Mouse (Mus musculus): ENCODE measurements around the gene Lgr4. TPM values are rescaled to one million over a fixed set of nuclear protein-coding genes. Genes with fewer than 3 reads are reported as not detected.

The Lgr4 gene
- total RNA-seq, 2 experiments from 2014 or later = 32.7 to 34.3 TPM

DNA sequence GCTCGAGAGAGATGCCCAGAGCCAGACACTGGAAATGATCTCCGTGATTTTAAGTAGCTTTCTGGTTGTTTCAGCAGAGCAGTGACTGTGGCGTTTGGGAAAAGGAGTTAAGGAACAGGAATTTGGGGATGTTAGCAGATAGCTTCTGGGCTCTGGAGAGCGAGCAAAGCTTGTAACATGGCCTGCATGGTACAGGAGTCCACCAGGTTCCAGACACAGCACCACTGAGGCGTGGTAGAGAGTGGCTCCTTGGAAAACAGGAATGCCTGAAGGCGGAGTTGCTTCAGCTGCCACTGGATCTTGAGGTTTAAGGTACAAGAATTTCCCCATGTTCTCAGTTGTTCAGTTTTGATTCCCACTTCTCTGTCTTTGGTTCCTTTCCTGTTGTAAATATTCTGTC lies 59.9 kb downstream of the Lgr4 start:
- DNase-seq = no peak

DNA sequence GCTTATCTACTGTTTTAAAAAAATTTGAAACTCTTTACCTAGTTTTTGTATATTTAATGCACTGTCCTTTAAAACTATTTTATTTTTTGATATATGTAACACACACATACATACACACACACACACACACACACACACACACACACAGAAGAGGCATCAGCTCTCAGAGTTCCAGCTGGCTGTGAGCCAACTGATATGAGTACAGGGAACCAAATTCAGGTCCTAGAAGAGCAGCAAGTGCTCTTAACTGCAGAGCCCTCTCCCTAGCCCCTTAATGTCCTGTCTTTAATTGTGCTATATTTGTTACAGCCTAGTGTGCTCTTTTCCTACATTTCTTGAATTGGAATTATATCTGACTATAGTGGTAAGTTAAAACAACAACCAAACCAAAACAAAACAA lies 61.8 kb downstream of the Lgr4 start:
- no peak for DNase-seq

DNA sequence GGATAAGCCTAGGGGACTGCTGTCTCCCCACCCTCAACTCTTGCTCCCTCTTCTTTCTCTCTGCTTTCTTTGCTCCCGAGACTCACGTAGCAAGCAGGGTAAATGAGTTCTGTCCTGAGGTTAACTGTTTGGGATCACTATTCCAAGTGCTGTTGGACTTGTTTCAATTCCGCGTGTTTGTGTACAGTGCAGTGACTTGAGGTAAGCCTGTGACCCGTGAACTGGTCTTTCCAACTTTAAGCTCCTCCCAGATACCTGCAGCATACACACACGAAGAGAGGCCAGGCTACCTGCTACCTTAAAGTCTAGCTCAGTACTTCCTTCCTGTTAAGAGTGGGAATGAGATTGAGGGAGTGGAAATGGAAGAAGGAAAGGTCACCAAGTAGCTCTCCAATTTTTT lies 66.0 kb downstream of the Lgr4 start:
- DNase-seq = no peak

DNA sequence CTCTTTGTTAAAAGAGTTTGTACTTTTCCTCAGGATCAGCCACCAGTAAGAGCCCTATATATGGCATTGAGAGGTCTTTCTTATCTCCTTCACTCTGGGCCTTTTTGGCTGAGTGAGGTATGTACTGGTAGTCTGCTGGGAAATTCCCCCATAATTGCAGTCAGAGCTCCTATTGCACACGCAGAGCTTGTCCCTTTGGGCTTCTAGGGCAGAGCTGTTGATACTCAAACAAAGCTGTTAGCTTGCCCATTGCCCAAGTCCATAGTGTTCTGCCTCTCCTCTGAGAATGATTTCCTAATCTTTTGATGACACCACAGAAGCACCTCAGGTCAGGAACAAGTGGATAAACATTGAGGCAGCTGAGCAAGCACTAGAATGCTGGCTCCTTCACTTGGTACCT lies 67.5 kb downstream of the Lgr4 start:
- DNase-seq = no peak

DNA sequence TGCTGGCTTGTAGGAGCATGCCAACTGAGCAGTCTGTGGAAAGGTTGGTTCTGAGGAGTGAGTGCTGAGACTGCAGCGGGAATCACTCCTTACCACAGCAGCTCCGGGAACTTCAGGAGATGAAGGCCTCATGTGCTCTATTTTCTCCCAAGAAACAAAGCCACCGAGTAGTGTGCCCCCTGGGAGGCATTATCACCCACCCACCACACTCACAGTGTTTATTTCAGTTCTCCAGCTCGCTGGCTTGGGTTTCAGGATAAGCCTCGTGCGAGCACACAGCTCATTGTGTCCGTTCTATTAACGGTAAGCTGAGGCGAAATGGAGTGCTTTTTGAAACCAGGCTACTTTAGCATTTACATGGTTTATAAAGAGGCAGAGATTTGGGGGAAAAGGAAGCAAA lies 68.1 kb downstream of the Lgr4 start:
- DNase-seq = no peak

DNA sequence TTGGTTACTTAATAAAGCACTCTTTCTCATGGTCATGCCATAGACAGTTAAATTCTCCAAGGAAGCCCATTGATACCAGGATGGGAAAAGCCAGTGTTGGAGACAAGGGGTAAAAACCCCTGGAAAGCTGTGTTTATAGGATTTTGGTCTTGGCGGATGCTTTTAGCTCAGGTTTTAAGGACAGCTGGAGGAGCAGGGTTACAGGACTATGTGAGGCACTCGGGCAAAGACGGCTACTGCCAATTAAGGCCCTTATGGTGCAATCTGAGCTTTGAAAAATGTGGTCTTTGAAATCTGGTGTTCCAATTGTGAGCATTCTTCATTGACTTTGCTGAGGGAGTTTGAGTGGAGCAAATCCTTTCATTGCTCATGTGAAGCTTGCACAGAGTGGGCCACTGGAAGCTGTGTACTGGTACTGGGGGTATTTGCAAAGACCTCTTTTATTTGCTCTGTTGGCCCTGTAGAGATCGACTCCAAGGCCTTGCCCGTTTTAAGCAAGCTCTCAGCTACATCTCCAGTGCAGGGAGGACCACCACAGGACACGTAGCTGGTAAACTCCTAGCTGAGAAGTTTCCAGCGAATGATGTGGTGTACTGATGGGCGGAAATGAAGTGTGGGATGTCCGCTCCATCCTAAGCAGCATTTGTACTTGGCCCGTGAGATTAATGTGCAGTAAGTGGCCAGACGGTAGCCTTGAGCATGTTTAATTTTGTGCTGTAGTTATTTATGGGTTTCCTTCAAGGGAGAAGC lies 68.8 kb downstream of the Lgr4 start:
- no peak for DNase-seq

DNA sequence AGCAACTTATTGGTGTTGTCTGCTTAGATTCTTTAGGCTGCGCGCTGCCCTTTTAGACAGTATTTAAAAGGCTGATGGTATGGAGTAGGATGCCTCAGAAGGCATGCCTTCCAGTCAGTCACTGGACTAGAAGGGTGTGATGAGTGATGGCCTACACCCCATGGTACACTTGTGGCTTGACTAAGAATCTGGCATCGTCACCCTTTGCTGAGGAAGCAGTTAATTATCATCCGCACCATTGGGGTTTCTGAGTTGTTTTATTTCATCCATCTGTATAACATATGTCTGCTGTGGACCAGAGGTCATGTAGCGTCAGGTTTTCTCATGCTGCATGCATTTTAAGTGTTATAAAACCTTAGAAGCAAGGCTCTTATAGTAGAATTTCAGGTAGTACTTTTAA lies 70.5 kb downstream of the Lgr4 start:
- no peak for DNase-seq

DNA sequence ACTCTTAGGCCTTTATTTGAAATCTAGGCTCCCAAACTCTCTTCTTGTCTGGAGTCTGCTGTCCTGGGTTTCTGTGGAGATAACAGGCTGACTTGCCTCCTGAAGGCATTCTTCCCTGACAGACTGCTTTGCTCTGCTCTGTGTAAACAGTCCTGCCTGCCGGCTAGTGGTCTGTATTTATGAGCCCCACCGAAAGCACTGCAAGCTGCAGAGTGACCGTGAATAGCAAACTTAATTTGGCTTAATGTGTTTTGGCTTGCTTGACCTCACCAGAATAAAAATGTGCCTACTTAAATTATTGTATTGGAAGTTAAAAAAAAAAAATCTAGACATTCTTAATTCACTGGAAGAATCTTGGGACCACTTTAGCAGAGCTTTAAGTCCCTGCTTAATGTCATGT lies 71.7 kb downstream of the Lgr4 start:
- DNase-seq = no peak

DNA sequence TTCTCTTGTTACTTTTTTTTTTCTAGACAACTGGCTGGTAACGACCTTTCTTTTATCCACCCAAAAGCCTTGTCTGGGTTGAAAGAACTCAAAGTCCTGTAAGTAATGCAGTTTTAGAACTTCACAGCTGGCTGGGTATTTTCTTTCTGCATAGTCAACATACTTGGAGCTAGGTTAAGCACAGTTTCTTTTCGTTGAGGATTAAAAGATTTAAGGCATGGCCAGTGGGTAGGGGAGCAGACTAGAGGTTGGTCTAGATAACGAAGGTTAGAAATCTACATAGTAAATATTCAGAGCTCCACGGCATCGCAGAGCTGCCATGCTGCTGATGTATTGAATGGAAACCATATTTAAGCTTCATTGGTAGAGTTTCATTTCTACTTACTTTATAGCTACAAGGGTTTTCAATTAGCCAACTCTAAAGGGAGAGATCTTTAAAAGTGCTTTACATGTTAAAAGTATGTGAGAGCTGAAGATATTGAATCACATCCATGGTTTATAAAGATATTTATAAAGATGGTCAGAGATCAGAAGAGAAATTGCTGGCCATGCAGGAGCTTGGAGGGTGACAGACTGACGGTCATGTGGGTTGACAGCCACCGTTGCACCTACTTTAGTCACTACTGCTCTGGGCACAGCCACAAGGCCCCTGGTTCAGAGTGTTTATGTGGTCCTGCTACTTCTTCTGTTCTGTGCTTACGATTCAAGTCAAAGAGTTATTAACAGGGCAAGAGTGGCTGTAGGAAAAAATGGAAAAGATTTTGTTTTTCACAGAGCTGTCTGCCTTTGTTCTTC lies 72.4 kb downstream of the Lgr4 start:
- no peak for DNase-seq

DNA sequence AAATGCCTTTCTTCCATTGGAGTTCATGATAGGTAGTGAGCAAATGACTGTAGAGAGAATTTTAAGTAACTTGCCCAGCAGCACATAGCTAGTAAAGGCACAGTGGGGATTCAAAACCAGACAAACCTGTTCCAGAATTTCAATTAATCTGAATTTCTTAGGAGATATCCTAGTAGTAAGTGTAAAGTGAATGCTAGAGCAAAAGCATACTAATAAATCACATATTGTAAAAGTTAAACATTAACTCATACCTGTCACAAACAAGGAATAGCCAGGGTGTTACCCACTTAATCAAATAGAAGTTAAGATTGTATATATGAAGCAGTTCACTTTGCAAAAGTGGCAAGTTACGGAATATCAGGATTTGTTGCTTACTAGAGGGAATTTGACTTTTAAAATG lies 74.3 kb downstream of the Lgr4 start:
- DNase-seq = no peak

DNA sequence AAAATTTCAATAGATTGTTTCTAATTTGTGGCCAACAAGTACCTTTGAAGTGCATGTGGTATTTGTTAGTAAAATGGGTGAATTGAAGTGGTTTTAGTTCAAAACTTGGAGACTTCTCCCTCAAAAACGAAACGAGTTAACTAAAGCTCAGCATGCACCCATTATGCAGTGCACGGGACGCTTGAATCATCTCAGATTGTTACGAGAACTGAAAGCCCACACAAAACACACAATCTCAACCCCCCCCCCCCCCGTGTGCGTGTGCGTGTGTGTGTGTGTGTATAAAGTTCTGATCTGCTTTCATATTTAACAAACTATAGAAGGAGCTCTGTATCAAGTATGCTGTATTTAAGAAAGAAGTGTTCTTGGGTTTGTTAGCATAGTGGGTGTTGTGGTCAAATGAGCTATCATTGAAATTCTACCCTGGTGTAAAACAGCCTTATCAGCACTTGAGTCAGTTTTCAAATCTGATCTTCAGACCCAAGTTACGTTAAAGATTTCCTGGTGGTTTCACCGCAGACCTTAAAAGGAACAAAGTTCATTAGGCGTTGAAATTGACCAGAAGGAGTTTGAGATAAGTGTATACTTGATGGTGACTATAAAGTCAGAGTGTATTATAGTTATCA lies 75.1 kb downstream of the Lgr4 start:
- DNase-seq = no peak

DNA sequence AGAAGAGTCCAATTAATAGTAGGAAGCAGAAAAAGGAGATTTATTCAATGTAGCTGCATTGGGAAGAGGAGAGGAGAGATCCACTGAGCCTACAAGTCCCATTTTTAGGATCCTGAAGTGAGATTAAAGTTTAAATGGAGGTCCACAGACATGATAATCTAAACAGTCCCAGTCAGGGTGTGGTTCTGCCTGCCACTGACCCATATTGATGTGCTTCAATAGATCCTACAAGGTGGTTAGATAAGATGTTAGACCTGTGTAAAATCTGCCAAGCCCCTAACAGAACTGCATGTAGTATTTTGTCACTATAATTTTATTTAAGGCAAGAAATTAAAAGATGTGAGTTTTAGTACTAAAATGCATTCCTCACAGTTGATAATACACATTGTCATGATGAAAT lies 76.0 kb downstream of the Lgr4 start:
- DNase-seq = no peak

DNA sequence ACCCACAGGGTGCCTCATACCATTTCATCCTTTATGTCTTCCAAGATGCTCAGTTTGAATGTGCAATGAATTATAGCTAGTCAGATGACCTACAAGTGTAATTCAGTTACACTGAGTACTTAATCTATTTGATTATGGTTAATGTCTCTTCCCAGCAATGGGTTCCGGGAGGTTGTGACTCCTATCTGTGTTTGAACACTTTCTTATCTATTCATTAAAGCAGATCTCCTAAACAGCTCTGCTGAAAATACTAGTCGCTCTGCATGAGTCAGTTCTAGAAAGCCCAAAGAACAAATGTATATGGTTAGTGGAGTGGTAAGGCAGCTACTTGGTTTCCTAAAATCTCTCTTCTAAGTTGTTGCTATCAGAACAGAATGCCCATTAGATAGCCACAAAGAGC lies 77.6 kb downstream of the Lgr4 start:
- no peak for DNase-seq

DNA sequence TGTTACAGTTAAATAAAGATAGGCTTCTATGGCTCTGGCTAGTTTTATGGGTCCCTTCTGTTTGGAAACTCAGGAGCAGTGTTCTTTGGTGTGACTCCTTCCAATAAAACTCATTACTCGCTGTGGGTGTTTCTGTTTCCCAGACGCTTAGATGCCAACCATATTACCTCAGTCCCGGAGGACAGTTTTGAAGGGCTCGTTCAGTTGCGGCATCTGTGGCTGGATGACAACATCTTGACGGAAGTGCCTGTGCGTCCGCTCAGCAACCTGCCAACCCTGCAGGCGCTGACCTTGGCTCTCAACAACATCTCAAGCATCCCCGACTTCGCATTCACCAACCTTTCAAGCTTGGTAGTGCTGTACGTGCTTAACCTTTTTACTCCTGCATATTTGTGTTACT lies 79.0 kb downstream of the Lgr4 start:
- DNase-seq = no peak

DNA sequence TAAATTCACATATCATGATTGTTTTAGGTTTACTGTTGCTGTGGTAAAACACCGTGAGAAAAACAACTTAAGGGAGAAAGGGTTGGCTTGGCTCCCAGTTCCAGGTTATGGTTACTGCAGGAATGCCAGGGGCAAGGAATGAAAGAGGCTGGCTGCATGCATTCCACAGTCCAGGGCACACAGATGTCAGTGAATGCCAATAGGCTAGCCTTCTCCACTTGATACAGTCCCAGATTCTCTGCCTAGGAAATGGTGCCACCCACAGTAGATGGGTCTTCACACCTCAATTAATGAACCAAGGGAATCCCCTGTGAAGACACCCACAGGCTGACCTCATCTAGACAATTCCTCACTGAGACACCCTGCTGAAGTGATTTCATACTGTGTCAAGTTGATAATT lies 87.2 kb downstream of the Lgr4 start:
- no peak for DNase-seq

DNA sequence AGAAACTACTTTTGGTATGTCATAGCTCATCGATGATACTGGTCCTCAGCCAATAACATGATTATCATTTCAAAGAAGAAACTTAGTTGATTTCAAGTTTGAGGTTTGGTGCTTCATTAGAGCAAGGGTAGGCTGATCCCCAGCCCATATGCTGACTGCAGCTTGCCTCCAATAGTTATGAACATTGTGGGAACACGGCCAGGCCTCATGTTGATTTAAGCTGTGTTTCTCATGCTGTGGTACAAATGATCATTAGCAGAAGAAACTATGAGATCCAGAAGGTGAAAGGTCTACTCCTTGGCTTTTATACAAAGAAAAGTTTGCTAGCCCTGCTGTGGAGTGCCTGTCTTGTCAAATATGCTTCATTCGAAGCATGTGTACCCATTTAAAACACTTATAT lies 87.7 kb downstream of the Lgr4 start:
- peak; percentile 27 to 46 for DNase-seq

DNA sequence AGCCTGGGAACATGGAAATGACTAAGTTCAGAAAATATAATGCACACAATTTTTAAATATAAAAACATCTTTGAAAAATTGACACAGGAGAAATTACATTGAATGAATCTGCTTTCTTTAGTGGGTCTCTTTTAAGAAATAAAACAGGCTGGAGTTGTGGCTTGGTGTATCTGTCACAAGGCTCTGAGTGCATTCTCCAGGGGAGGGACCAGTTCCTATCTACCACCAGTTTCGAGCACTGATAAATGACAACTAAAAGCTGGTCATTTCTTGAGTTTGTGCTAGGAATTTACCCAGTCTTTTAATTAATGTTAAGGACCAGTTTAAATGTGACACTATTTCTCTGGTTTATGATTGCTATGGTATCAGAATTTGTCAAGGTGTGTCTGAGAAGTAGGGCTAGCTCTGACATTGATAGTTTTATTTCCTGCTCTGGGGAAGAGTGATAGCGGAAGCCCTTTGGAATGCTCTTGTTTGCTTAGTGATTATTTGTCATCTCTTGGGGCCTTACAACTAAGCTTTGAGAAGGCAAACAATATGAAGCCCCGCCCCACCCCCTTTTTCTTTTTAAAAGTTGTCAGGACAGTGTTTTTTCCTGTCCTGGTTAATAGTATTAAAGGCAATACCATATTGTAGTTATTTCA lies 88.3 kb downstream of the Lgr4 start:
- no peak for DNase-seq

DNA sequence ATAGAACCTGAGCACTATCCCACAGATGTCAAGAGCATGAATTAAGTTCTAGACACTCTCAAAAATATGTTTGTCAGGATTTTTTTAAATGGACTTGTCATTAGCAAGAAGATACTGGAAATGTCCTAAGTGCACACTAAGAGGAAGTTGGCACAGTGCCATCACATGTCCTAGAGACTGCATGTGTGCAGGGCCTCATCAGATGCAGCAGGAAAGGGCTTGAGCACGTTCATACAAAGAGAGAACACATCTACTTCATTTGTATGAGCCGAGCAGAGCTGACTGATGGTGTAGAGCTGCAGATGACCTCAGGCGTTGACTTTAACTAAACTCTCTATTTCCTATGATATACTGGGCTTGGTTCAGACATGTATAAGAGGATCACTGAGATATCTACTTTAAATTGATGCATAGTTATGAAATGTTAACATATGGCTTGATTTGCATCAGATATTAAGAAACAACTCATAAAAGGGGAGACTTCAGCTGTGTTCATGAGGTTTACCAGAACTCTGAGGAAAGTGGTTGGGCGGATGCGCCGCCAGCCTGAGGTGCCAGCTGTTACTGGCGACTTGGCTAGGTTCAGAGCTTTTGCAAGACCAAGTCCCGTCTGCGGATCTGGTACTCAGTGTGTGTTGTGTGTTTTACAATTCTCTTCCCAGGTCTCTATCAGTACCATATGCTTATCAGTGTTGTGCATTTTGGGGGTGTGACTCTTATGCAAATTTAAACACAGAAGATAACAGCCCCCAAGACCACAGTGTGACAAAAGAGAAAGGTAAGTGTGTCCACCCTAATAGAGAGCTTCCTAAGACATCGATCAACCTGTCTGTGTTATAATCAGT lies 90.2 kb downstream of the Lgr4 start:
- DNase-seq = no peak

DNA sequence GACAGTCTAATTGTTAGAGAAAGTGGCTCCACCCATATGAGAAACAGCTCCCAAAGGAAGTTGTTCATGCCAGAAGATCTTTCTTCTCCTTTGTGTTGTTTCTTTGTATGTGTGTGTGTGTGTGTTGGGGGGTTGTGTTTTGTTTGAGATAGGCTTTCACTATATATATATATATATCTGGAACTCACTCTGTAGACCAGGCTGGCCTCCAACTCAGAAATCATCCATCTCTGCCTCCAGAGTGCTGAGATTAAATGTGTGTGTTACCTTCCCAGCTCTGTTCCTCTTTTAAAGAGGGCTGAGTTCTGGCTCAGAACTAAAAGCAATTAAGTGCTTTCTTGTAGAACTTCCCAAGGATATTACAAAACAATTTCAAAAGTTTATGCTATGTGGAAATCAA lies 92.0 kb downstream of the Lgr4 start:
- DNase-seq = no peak

DNA sequence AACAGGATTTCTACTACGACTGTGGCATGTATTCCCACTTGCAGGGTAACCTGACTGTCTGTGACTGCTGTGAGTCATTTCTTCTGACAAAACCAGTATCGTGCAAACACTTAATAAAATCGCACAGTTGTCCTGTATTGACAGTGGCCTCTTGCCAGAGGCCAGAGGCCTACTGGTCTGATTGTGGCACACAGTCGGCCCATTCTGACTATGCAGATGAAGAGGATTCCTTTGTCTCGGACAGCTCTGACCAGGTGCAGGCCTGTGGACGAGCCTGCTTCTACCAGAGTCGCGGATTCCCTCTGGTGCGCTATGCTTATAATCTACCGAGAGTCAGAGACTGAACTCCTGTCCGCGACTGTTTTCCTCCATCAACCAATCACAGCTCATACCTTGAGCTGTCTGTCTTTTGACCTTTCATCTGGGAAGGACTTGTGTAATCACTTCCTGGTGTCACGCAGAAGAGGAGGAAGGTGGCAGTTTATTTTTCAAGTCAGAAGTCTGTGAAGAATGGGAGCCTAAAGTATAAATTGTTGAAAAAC lies 94.8 kb downstream of the Lgr4 start:
- no peak for DNase-seq

DNA sequence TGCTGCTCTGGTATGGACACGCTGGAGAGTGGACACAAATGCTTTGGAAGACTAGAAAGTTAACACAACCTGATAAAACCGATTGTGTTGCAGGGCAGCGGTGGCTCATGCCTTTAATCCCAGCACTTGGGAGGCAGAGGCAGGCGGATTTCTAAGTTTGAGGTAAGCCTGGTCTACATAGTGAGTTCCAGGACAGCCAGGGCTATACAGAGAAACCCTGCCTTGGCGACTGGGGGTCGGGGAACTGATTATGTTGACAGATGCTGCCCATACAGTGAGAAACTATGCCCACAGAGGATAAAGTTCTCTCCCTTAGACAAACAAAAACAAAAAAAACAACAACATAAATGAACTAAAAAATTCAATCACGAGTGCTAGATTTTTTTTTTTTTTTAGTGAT lies 99.6 kb downstream of the Lgr4 start:
- DNase-seq = no peak

Measured in layer of hippocampus, postnatal 36 days (tissue).